Mouse (Mus musculus) brown adipose tissue, adult 24 weeks (tissue): ENCODE measurements around the gene Ssh3. TPM values are rescaled to one million over a fixed set of nuclear protein-coding genes. Genes with fewer than 3 reads are reported as not detected.
A peak's percentile ranks its signal among the peaks of the same experiment; 100 is the strongest.
"Not testable (repeated sequence)": the region's sequence is repeated elsewhere in the genome, so short reads cannot be mapped to it uniquely, and the experiment has no call there.

ENCODE experiments used
- H3K27ac ChIP-seq: fragments of 200-500 bp; replicated peaks from 2 replicates; pipeline ENCODE4 v1.5.1; 2012; ENCODE audit warnings: low read depth, mild to moderate bottlenecking, low read length
- H3K4me1 ChIP-seq: fragments of 200-500 bp; 2 replicates; pipeline ENCODE4 v1.6.1; 2012; ENCODE audit warnings: low read length, mixed read lengths; ENCODE audit not compliant: control insufficient read depth, insufficient read depth, insufficient read length
- H3K4me3 ChIP-seq: fragments of 200-500 bp; 2 replicates; pipeline ENCODE4 v1.5.1; 2012; ENCODE audit warnings: low read depth, mild to moderate bottlenecking, low read length, moderate library complexity; ENCODE audit not compliant: insufficient read depth
- polyA plus RNA-seq: library from polyadenylated mRNA; stranded (reverse); fragments of >200 nt; gene quantifications from 2 replicates; pipeline ENCODE4 v1.2.4, GENCODE M21; 2012; ENCODE audit not compliant: missing spikeins, insufficient read depth, insufficient read length

Ssh3 gene
- polyA plus RNA-seq, 1 experiment = 3.3 TPM

DNA sequence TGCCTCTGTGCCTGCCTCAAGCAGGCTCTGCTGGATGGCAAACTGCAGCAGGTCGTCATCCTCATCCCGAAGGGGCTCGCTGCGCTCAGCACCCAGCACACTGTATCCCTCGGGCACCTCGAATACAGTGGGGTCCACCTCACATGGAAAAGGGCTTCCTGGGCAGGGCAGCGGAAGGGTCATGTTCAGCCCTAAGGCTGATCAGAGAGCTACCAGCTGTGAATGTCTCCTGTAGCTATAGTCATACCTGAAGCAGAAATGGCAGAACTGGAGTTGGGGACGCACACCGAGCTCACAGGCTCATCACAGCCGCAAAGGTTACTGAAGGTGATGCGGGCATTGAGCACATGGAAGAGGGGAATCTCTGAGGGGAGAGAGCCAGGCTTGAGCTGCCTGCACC is 2.0 kb upstream of the Ssh3 start:
- Histone ChIP-seq H3K27ac (no peak overlapping the region), H3K4me1 (no peaks in the 10 kb centered on the region), H3K4me3 (no peak overlapping the region)

DNA sequence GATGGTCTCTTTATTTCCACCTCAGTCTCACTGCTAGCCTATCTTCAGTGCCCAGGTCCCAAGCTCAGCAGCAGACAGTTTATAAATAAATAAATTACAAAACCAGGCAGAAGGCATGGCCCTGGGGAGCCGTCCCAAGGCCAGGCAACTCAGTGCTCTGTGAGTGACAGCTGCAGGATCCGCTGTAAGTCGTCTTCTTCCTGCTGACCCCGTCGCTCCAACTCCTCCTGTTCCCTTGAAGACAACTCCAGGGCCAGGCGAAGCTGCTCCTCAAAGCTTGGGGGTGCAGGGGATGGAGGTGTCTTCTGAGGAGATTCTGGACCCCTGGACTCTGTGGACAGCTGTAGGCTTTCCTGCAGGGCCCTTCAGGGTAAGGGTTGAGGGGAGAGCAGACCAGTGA is 1.2 kb upstream of the Ssh3 start:
- H3K27ac ChIP-seq = no peak overlapping the region
- H3K4me3 ChIP-seq = no peak overlapping the region
- H3K4me1 ChIP-seq = no peaks in the 10 kb centered on the region

DNA sequence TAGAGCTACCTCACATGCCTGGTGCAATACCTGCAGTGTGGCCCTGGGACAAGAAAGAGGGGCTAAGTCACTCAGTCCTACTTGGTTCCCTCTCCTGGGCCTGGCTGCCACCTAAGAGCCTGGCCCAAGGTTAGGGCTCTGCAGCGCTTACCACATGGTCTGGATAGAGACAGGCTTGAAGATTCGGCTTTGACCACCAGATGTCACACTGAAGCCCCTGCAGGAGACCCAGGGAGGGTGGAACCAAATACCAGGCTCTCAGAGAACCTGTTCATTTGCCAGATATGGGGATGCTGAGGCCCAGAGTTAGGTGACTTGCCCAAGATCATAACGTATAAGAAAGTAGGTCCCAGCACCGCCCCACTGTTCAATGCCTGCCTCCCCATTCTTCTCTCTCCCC is 3.0 kb downstream of the Ssh3 start:
- Histone ChIP-seq H3K4me1 (no peaks in the 10 kb centered on the region), H3K4me3 (no peak overlapping the region), H3K27ac (no peak overlapping the region)

DNA sequence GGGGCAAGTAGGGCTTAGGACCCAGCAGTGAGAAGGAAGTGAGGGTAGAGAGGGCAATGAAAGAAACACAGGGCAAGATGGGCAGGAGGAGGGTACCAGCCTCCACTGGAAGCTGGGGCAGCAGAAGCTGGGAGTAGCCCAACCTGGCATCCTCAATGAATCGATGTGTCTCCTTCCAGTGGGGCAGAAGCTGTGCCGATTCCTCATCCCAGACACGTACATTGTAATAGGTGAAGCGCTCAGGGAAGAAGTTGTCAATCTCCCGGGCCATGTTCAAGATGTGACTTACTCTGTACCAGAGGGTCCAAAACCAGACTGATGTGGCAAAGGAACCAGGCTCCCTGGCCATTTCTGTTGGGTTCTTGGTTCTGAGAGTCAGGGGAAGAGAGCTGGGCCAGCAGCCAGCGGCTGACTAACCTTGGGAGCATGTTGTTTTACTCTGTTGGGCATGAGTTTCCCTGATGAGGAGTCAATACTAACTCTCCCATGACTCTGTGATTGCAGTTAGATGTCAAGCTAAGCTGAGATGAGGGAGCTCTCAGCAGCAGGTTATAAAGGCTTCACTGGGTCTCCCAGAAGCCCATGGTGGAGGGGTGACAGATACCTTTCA is 4.7 kb downstream of the Ssh3 start:
- Histone ChIP-seq H3K4me3 (no peak overlapping the region), H3K4me1 (no peaks in the 10 kb centered on the region), H3K27ac (no peak overlapping the region)

DNA sequence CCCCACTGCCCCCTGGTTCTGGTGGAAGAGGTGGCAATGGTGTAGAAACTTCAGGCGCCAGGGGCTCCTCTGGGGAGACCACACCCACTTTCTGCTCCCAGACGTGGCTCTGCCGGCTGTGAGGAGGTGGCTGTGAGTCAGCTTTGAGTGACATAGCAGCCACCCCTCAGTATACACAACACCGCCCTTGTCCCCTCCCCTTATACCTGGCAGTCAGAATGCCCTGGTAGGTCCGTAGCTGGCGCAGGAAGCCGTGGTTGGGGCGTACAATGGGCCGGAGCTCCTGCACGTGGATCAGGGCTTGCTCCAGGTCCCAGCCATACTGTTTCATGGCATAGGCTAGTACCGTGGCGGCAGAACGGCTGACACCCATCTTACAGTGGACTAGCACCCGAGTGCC is 5.3 kb downstream of the Ssh3 start:
- Histone ChIP-seq H3K27ac (no peak overlapping the region), H3K4me1 (no peaks in the 10 kb centered on the region), H3K4me3 (no peak overlapping the region)

DNA sequence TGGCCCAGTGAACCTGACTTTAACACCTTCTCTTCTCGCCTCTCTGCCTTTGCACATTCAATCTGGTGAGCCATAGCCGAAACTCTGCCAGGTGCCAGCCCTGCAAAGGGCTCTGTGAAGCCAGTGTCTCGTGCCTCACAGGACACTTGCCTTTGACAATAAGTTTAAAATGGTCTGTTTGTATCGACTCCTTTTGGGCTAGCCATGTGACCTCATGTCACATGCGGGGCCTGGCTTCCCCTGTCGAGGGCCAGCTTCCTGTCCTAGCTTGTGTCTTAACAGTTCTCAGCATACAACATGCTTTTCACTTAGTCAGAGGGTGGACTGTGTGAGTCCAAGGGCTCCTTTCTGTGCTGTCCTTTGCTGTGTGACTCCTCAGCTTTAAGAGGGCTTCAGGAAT is 6.2 kb downstream of the Ssh3 start:
- no peak overlapping the region for H3K4me3 ChIP-seq
- no peak overlapping the region for H3K27ac ChIP-seq
- no peaks in the 10 kb centered on the region for H3K4me1 ChIP-seq

DNA sequence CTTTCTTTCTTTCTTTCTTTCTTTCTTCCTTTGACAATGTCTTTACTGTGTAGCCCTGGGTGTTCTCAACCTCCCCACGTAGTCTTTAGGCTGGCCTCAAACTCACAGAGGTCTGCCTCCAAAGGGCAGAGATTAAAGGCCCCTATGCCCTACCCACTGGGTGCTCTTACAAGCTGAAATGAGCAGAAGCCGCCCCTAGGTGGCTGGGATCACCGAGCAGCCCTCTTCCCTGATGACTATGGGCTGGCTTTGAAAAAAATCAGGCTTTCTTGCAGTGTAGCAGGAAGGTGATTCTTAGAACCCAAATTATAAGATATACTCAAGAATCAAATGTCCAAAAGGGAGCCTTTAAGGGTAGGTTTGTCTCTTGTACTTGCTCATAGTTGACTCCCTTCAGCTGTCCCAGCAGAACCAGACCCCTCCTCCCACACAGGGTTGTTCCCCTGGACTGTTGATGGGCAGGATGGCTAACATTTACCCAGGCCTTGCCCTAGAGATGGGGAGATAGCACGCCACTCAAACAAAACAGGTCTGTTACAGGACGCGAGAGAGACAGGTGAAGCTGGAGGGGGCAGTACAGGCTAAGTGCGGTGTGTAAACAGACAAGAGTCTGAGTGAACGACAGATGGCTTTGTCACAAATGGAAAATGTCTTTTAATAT is 7.8 kb downstream of the Ssh3 start:
- Histone ChIP-seq H3K4me1 (no peaks in the 10 kb centered on the region), H3K4me3 (no peak overlapping the region), H3K27ac (no peak overlapping the region)

DNA sequence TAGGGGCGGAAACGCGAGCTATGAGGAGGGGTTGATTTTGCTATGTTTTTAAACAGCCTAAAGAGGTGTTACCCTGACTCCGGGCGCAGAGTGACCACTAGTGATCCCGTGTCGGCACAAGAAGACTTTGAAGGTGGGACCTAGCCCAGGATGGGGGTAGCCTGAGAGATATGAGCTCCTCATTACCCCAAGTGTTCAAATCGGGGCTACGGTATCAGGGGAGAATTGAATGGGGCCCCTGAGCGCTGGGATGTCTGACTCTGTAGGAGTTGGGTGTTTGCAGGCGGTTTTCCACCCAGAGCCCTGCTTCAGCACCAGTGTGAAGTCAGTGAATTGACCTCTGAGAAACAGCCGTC is 11.1 kb downstream of the Ssh3 start:
- peak overlapping the region; percentile 65 for H3K27ac ChIP-seq
- peak overlapping the region; percentile 55 for H3K4me3 ChIP-seq
- no peaks in the 10 kb centered on the region for H3K4me1 ChIP-seq

DNA sequence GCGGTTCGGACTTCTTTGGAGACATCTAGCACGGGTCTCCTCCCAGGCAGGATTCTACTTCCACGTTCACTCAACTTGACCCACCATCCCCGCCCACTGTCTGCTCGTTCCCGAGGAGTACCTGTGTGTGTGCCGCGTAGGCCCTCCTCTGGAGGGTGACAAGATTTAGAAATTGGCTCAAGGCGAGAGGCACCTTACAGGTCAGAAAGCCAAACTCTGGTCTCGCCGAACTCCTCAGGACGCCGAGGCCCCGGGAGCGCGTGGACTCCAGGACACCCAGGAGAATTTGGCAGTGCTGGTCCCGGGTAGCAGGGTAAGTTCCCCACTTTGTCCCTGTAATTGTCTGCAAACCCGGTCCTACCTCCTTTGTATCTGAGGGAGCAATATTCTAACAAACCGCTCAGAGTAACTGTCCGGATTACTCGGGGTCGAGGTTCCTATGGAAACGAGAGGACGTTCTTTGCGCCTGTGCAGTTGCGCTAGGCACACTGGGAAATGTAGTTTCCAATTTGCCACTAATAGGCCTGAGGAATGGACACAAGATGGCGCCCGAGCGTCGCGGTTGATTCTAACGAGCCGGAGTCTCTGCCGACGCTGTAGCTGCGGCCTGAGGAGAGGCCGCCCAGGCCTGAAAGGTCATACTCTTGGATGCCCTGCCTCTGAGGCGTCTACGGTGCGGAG is 11.6 kb downstream of the Ssh3 start:
- H3K4me1 ChIP-seq = no peaks in the 10 kb centered on the region
- H3K4me3 ChIP-seq = peak overlapping the region; percentile 76
- H3K27ac ChIP-seq = peak overlapping the region; percentile 65

DNA sequence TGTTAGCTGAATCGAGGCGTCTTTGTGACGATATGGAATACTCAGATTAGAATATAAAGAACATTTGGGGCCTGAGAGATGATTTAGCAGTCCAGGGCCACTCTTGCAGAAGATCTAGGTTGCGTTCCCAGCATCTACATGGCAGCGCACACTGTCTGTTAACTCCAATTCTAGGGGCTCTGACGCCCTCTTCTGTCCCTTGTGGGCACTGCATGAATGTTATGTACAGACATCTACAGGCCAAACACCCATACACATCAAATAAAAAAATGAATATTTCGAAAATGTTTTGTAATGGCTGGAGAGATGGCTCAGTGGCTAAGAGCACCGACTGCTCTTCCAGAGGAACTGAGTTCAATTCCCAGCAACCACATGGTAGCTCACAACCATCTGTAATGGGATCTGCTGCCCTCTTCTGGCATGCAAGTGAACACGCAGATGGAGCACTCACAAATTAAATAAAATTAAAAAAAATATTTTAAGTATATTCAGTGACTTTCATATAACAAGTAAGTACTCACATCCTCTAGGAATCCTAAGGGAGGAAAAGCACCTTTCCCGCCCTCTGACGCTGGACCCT is 13.3 kb downstream of the Ssh3 start:
- Histone ChIP-seq H3K4me3 (no peak overlapping the region), H3K27ac (no peak overlapping the region), H3K4me1 (no peaks in the 10 kb centered on the region)

DNA sequence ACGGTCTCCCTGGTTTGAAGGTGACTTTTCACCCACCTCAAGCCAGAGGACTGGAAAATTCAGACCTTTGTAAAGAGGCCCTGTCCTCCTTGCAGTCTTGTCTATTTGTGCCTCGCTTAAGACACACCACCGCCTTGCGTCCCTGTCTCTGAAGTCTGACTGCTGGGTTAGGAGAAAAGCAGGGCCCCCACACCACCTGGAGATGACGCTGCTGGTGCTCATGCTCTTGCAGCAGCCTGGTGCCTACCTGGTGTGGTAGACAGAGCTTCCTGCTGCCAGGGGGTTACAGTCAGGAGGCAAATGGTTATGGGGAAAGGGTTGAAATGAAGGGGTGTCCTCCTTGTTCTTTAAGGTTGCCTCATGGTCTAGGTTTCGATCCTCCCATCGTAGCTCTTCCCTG is 14.8 kb downstream of the Ssh3 start:
- Histone ChIP-seq H3K4me1 (no peaks in the 10 kb centered on the region), H3K4me3 (no peak overlapping the region), H3K27ac (no peak overlapping the region)

DNA sequence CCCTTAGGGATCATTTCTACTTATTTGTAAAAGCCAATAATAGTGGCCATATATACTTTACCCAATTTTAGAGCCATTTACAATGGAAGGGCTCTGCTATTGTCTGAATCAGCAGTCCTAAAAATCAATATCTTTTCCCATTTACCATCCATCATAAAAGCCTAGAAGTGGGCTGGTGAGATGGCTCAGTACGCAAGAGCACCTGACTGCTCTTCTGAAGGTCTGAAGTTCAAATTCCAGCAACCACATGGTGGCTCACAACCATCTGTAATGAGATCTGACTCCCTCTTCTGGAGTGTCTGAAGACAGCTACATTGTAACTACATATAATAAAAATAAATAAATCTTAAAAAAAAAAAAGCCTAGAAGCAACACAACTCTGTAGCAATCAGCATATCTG is 20.3 kb downstream of the Ssh3 start:
- not testable (repeated sequence) for H3K27ac ChIP-seq, H3K4me3 ChIP-seq, H3K4me1 ChIP-seq

DNA sequence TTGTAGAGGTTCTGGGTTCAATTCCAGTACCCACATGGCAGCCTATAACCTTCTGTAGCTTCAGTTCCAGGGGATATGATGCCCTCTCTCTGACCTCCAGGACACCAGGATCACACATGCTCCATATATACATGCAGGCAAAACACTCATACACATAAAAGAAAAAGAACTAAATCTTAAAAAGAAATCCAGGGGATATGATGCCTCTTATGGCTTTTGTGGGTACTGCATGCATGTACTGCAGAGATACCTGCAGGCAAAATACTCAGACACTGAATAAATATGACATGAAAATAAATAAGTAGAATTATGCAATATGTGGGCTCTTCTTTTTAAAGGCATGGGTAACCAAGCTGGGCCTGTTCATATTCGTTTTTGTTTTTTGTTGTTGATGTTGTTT is 22.0 kb downstream of the Ssh3 start:
- Histone ChIP-seq H3K4me3 (no peak overlapping the region), H3K4me1 (no peaks in the 10 kb centered on the region), H3K27ac (no peak overlapping the region)

DNA sequence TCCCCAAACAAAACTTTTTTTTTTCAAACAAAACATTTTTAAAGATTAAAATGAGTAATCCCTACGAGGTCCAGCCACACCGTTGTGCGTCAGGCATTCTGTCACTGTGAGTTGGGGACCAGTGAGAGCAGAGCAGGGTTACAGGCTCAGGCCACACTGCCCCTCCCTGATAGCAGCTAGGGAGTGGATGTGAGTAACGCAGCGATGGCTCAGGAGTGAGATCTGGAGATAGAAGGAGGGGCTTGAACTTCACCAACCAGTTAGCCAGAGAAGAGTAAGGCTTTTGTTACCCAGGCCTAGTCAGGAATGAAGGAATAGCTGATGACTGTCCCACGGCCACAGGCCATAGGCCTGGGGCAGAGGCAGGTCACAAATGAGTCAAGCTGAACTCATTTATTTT is 24.2 kb downstream of the Ssh3 start:
- H3K4me1 ChIP-seq = no peaks in the 10 kb centered on the region
- no peak overlapping the region for H3K4me3 ChIP-seq
- H3K27ac ChIP-seq = no peak overlapping the region

DNA sequence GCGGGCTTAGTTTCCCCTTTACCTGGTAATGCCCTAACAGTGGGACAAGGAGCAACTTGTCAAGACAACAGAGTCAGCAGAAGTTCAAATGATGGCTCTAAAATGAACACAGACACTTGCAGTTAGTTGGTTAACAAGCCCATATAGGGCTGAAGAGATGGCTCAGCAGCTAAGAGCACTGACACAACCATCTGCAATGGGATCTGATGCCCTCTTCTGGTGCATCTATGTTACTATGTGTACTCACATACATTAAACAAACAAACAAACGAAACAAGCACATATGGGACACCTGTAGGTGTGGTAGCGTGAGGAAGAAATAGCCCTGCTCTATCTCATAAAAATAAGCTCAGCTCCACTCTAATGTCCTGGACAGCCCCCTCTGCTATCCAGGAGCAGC is 26.6 kb downstream of the Ssh3 start:
- no peak overlapping the region for H3K4me3 ChIP-seq
- H3K27ac ChIP-seq = no peak overlapping the region
- no peaks in the 10 kb centered on the region for H3K4me1 ChIP-seq

DNA sequence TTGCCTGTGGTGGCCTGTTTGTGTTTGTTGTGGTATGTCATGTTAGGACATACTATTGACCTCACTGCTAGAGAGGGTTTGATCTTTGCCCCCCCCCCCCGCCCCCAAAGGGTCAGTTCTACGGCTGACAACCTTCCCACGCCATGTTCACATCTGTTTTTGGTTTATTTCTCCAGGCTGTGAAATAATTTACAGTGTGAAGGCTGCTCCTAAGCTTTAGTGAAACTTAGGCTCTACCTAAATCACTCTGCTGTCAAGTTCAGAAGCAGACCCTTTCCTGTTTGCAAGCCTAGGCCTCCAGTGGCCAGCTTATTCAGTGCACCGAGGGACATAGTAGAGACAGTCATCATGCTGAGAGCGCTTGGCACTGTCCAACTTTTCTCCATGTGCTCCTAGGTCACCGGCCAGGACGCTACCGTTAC is 28.7 kb downstream of the Ssh3 start:
- no peak overlapping the region for H3K27ac ChIP-seq
- H3K4me3 ChIP-seq = no peak overlapping the region
- no peaks in the 10 kb centered on the region for H3K4me1 ChIP-seq
